Mouse (Mus musculus) adrenal gland, postnatal 14 days (tissue): Measurements from ENCODE around the gene Akap8l. TPM values are rescaled to one million over a fixed set of nuclear protein-coding genes. Genes with fewer than 3 reads are reported as not detected.

ENCODE experiments used
- DNase-seq: peaks from one replicate; pipeline ENCODE4 v3.0.0; 2021; ENCODE audit warnings: mixed read lengths
- total RNA-seq: library from RNA; stranded (reverse); gene quantifications from 2 replicates; pipeline ENCODE4 v1.2.3, GENCODE M21; 2021

Akap8l gene
- total RNA-seq, 1 experiment from 2014 or later: 85.5 TPM

GRCm38 (mm10) chr17:32358192-32358942 is 8.0 kb upstream of the Akap8l start:
- DNase-seq: no peak

DNA sequence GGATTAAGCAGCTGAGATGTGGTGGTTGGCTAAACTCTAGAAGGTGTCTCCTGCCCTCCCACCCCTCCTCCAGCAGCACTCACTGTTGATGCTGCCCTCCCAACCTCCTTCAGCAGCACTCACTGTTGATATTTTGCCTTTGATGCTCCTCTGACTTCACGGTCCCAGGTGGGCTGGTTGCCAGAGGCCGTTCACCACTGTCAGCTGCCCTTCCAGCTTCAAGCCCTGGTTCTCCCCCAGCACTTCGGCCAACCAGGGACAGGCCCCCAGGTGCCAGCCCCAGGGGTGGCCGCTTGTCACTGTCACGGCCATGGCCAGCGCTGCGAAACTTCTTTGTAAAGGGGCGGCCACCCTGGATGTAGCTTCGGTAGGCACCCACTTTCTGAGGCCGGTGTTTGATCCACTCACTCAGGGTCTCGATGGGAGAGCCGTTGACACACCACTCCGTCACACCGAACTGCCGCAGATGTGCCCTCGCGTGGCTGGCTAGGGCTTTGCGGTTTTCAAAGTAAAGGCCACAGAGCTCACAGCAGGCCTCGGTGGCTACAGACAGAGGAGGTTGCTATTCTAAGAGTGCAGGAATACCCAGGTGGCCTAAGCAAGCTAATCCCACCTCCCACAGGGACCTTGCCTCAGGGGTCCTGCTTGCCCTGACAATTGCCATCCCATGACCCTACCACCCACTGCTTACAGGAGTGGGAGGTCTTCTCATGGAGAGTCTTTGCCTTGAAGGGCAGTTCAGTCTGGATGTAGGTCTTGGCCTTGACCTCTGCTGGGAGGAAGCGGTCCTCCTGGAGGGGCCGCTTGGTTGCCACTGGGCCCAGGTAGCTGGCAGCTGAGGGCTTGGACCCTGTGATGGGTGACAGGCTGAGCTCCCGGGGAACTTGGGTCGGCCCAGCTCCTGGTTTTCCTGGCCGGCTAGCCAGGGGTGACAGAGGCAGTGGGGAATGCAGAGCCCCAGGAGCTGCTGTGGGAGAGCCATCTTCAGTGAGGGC is 6.7 kb upstream of the Akap8l start:
- DNase-seq: peak; percentile 71

- DNase-seq: peak; percentile 5
Observed at GRCm38 (mm10) chr17:32356281-32356680, 5.9 kb upstream of the Akap8l start.

GRCm38 (mm10) chr17:32355031-32355430 is 4.6 kb upstream of the Akap8l start:
- DNase-seq: no peak

DNA sequence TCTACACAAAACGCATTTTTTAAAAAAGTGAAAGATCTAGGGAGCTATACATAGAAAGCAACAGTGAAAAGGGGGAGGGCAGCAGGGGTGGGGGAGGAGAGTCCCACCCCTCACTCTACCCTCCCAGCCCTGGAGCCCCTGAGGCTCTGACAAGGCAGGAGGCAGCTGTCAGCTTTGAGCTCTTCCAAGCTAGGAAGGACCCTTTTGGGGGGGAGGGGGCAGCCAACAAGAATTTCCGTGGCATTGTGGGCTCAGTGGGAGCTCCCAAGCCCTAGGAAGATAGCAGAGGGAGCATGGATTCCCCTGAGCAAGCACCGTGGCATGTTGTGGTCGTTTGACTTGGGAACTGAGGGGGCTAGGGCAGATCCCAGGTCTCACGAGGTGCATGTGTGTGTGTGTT is 3.8 kb upstream of the Akap8l start:
- no peak for DNase-seq

- peak; percentile 73 for DNase-seq
Observed at GRCm38 (mm10) chr17:32353696-32354095, 3.3 kb upstream of the Akap8l start.

DNA sequence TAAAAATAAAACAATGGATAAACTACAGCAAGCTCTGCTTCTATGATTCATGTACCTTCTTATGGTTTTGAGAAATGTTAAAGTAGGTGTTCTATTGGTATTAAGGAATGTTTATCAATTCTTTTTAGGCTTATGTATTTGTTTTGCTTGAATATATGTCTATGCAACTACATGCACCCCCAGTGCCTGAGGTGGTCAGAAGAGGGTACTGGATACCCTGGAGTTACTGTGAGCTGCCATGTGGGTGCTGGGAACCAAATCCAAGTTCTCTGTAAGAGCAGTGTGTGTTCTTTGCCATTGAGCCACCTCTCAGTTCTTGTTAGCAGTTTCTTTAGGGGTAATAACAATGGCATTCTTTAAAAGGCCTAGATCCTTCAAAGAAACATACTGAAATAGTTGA is 1.3 kb upstream of the Akap8l start:
- DNase-seq: no peak

DNA sequence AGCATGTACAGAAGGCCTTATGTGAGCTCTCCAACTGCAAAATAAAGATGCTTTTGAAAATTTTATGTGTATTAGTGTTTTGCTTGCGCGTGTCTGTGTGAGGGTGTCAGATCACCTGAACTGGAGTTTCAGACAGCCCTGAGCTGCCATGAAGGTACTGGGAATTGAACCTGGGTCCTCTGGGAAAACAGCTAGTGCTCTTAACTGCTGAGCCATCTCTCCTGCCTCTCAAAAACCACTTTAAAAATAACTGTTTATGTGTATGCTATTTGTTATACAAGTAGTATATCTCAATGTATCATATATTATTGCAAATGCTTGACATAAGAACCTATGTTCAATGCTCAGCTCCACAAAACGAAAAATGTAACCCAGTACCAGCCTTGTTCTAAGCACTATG is 862 bp upstream of the Akap8l start:
- DNase-seq: no peak

- DNase-seq: no peak
Observed at GRCm38 (mm10) chr17:32349851-32350381, 491 bp downstream of the Akap8l start.

GRCm38 (mm10) chr17:32349037-32349732 is 1.2 kb downstream of the Akap8l start:
- DNase-seq: peak; percentile 43

DNA sequence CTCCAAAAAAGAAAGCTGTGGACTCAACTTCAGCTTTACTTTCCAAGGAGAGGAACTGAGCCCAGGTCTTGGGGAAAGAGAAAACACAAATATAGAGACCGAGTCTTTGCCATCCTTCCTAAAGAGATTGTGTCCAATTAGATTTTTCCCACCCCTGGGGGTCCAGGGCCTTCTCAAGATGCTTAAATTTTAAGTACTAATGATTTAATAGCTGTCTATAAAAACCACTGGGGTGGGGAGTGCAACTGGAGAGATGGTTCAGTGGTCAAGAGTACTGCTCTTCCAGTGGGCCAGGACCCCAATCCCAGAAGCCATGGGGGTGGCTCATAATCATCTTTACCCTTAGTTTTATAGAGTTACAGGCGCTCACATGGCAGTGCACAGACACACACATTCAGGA is 2.0 kb downstream of the Akap8l start:
- DNase-seq: no peak

DNA sequence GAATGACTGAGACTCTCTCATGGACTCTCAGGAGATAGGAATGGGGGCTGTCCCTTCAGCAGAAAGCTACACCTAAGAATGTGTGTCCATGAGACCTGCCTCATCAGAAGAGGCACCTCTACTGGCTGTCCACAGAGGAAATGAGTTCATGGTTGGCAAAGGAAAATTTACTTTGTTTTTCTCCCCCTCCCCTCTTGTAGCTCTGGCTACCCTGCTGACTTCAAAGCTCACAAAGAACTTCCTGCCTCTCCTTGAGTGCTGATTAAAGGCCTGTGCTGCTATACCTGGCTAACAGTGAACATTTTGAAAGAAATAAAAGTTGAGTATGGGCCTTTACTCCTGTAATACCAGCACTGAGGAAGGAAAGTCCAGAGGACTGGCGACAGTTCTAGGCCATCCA is 9.3 kb downstream of the Akap8l start:
- DNase-seq: no peak

DNA sequence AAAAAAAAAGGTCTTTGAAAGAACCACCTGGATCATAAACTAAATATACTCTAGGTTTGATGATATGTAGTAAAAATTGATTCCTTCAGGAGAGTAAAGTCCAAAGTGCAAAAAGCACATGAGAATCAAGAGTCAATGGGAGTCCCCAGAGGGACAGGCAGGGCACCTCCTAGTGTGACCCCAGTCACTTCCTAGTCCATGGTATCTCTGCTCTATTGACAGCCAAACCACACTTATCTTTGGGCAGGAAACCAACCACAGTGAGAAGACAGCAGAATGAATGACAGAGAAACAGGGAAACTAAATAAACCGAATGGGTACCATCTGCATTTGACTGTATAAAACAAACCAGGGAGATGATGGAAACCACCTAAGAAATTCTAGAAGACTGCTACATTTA is 10.3 kb downstream of the Akap8l start:
- DNase-seq: no peak

- DNase-seq: no peak
Observed at GRCm38 (mm10) chr17:32335869-32336268, 14.5 kb downstream of the Akap8l start.

GRCm38 (mm10) chr17:32334921-32335320 is 15.5 kb downstream of the Akap8l start:
- no peak for DNase-seq

GRCm38 (mm10) chr17:32333675-32334303 is 16.6 kb downstream of the Akap8l start:
- no peak for DNase-seq

- DNase-seq: no peak
Observed at GRCm38 (mm10) chr17:32327501-32327900, 22.9 kb downstream of the Akap8l start.

GRCm38 (mm10) chr17:32322809-32323208 is 27.6 kb downstream of the Akap8l start:
- DNase-seq: no peak

- no peak for DNase-seq
Observed at GRCm38 (mm10) chr17:32321836-32322235, 28.6 kb downstream of the Akap8l start.

- no peak for DNase-seq
Observed at GRCm38 (mm10) chr17:32321390-32321734, 29.0 kb downstream of the Akap8l start.

- peak; percentile 98 for DNase-seq
Observed at GRCm38 (mm10) chr17:32320597-32321389, 29.6 kb downstream of the Akap8l start, which contains the start of gene Akap8. TSS of gene Akap8 (minus strand) at chr17:32321238.
